Mouse (Mus musculus) kidney, adult 2 months (tissue): ENCODE measurements around the gene Spock1.

ENCODE experiments used
- CTCF ChIP-seq: fragments of 200-500 bp; conservative IDR thresholded peaks from 2 replicates; pipeline ENCODE4 v1.5.1; 2011; ENCODE audit warnings: low read depth, mild to moderate bottlenecking, control low read depth, low read length, moderate library complexity, mixed read lengths; ENCODE audit not compliant: insufficient read depth, insufficient read length
- POLR2A ChIP-seq: fragments of 200-500 bp; IDR thresholded peaks from one replicate; pipeline ENCODE4 v1.6.1; 2011; ENCODE audit warnings: low read depth, low read length, control low read depth

- TF ChIP-seq POLR2A (no peak), CTCF (no peak)
Observed at GRCm38 (mm10) chr13:57671322-57671721, 236.8 kb downstream of the Spock1 start.
